Mouse (Mus musculus): ENCODE measurements at regions not wholly inside any gene's neighbourhood (a gene's known extent, or its start where the extent isn't known, plus 50 kb on each side); places are given as distances from the start of the nearest gene placed in this dataset.

- no peak for TF ChIP-seq CTCF (IDR thresholded peaks at IDR 0.05; ENCODE audit: control insufficient read depth, insufficient read depth, insufficient read length)
- no peak for TF ChIP-seq USF1 (IDR thresholded peaks at IDR 0.05; ENCODE audit: low read depth)
- no peak for TF ChIP-seq CEBPB (IDR thresholded peaks at IDR 0.05; ENCODE audit: low read depth)
- TF ChIP-seq MAX (IDR thresholded peaks at IDR 0.05), result no peak
- no peak for TF ChIP-seq MYOG (IDR thresholded peaks at IDR 0.05; ENCODE audit: control insufficient read depth, extremely low read depth, insufficient read length)
- no peak for TF ChIP-seq MYOD1 (IDR thresholded peaks at IDR 0.05; ENCODE audit: control insufficient read depth, insufficient read length, low read depth)
Measured at GRCm38 (mm10) chr1:184545111-184545510, 187.3 kb downstream of the Hlx start.

Data from C2C12 (cell line).